Mouse (Mus musculus) bone marrow macrophage, adult 2 months (primary cell): ENCODE measurements at regions not wholly inside any gene's neighbourhood (a gene's known extent, or its start where the extent isn't known, plus 50 kb on each side); places are given as distances from the start of the nearest gene placed in this dataset.

Experiments used
- CTCF ChIP-seq: IDR thresholded peaks from 2 replicates; pipeline ENCODE4 v1.5.1; 2012; ENCODE audit warnings: low read depth, mild to moderate bottlenecking, low read length, moderate library complexity
- POLR2A ChIP-seq: IDR thresholded peaks from 2 replicates; pipeline ENCODE4 v1.6.1; 2012; ENCODE audit warnings: mild to moderate bottlenecking, low read depth, low read length, borderline replicate concordance

DNA sequence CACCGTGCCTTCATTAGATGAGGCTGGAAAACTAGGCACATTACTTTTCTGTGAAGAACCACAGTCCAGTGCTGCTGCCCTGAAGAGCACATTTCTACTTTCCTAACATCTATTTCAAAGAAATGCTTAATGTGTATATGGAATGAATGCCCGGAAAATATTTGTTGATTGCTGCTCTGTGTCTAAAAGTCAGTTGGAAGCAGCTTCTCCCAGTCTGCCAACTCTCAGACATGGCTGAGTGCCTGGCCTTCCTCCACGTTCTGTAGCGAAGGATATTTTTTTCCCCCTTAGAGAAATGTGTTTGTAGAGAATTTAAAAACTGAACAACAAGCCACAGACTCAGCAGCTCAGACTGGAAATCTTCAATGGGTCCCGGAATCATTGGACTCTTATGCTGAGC, 576.4 kb upstream of the Arid1b start:
- TF ChIP-seq CTCF, result no peak
- no peak for TF ChIP-seq POLR2A
